Mouse (Mus musculus) intestine, postnatal 0 days (tissue): Measurements from ENCODE around the gene Lca5l. TPM values are rescaled to one million over a fixed set of nuclear protein-coding genes. Genes with fewer than 3 reads are reported as not detected.
A peak's percentile ranks its signal among the peaks of the same experiment; 100 is the strongest.

ENCODE experiments used
- ATAC-seq: fragments of 200-750 bp; cut with Nextera tagmentation; 2 replicates; pipeline ENCODE4 v1.8.0; 2017; ENCODE audit warnings: mild to moderate bottlenecking, moderate TSS enrichment, moderate library complexity
- H3K27ac ChIP-seq: fragments of 300-500 bp; sonication (generic); 2 replicates; pipeline ENCODE4 v1.5.1; 2014; ENCODE audit warnings: mild to moderate bottlenecking, low read depth, low read length, moderate library complexity
- H3K27me3 ChIP-seq: fragments of 300-500 bp; sonication (generic); replicated peaks from 2 replicates; pipeline ENCODE4 v1.6.1; 2014; ENCODE audit warnings: low read length, mixed read lengths; ENCODE audit not compliant: control insufficient read depth, insufficient read depth
- H3K36me3 ChIP-seq: fragments of 300-500 bp; sonication (generic); 2 replicates; pipeline ENCODE4 v1.6.1; 2014; ENCODE audit warnings: mild to moderate bottlenecking, moderate library complexity; ENCODE audit not compliant: control insufficient read depth, insufficient read depth
- H3K4me1 ChIP-seq: fragments of 300-500 bp; sonication (generic); replicated peaks from 2 replicates; pipeline ENCODE4 v1.6.1; 2014; ENCODE audit warnings: antibody characterized with exemption, low read length, mixed read lengths; ENCODE audit not compliant: control insufficient read depth, insufficient read depth
- H3K4me2 ChIP-seq: fragments of 300-500 bp; sonication (generic); replicated peaks from 2 replicates; pipeline ENCODE4 v1.6.1; 2014; ENCODE audit warnings: low read depth, mild to moderate bottlenecking, moderate library complexity
- H3K4me3 ChIP-seq: fragments of 300-500 bp; sonication (generic); 2 replicates; pipeline ENCODE4 v1.5.1; 2014; ENCODE audit warnings: low read depth, low read length
- H3K9ac ChIP-seq: fragments of 300-500 bp; sonication (generic); 2 replicates; pipeline ENCODE4 v1.6.1; 2014; ENCODE audit warnings: mild to moderate bottlenecking, low read depth, low read length
- H3K9me3 ChIP-seq: fragments of 300-500 bp; sonication (generic); 2 replicates; pipeline ENCODE4 v1.6.1; 2016; ENCODE audit warnings: mixed run types; ENCODE audit not compliant: control insufficient read depth
- CTCF ChIP-seq: sonication (generic); IDR thresholded peaks from 2 replicates; pipeline ENCODE4 v1.5.1; 2016; ENCODE audit warnings: low read depth, mild to moderate bottlenecking, control low read depth, antibody characterized with exemption, moderate library complexity
- WGBS: fragments of 180-500 bp; shearing (Covaris S2); extraction: QIAGEN DNeasy Blood & Tissue Kit; methylation state at CpG from one replicate; pipeline ENCODE4 v1.1.7; 2014; 5-methylcytosine and 5-hydroxymethylcytosine counted together
- polyA plus RNA-seq: library from polyadenylated mRNA; unstranded; fragments of >200 nt; fragmentation: Nextera tagmentation; extraction: Ambion mirVana; gene quantifications from 2 replicates; pipeline ENCODE4 v1.2.1, GENCODE M21; 2015

The Lca5l gene
- polyA plus RNA-seq, 1 experiment from 2014 or later = 0.44 TPM

- no peaks in the 10 kb centered on the region for H3K4me1 ChIP-seq
- no peak overlapping the region for H3K27ac ChIP-seq
- H3K36me3 ChIP-seq = no peaks in the 10 kb centered on the region
- H3K4me2 ChIP-seq = no peak overlapping the region
- no peak overlapping the region for H3K9ac ChIP-seq
- no peak overlapping the region for H3K4me3 ChIP-seq
- no peaks in the 10 kb centered on the region for H3K9me3 ChIP-seq
- no peak for ATAC-seq
- H3K27me3 ChIP-seq = 0 out of 2 replicates have a peak, but pooled peaks cover 3% of the 10 kb centered on the region
- no peak for TF ChIP-seq CTCF
- 84% methylated on average over 10 of the region's 10 CpGs for WGBS
Observed at GRCm38 (mm10) chr16:96209789-96210188, 17.7 kb upstream of the Lca5l start.

DNA sequence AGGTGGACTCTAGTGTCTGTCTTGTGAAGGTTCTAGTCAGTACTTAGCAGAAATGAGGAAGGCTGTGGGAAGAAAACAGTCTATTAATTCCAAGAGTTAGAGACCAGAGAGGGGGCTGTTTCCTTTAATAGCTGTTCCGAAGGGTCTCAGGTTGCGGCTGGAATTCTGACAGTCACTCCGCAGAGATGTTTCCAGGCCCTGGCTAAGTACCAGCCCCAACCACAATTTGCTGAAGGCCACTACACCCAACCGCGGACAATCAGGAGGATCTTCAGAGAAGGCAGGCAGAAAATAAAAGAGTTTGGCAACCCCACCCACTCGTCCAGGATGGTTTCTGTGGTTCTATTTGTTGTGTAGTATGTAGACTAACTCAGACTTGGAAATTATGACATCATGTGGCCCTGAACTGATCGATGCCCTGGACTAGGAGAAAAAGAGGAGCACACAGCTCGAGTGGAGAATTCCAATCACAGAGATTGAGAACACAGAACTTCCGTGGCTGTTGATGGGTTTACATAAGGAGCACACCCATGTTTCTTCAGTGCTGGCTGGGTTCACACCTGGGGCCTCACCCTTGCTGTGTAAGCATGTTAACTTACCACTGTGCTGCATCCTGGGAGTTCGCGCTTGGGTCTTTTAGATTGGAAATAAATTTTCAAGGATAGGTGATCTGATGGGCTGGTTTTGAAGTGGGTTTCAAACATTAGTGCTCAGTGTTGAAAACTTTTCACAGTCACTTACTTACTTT, 9.6 kb upstream of the Lca5l start:
- WGBS = 65% methylated on average over 11 of the region's 11 CpGs
- Histone ChIP-seq H3K4me1 (no peaks in the 10 kb centered on the region), H3K36me3 (no peaks in the 10 kb centered on the region), H3K9me3 (no peaks in the 10 kb centered on the region), H3K27ac (no peak overlapping the region), H3K9ac (no peak overlapping the region), H3K27me3 (peaks cover 3% of the 10 kb centered on the region; the same call in 1 of the 2 replicates), H3K4me2 (no peak overlapping the region), H3K4me3 (no peak overlapping the region)
- ATAC-seq = no peak
- no peak for TF ChIP-seq CTCF

DNA sequence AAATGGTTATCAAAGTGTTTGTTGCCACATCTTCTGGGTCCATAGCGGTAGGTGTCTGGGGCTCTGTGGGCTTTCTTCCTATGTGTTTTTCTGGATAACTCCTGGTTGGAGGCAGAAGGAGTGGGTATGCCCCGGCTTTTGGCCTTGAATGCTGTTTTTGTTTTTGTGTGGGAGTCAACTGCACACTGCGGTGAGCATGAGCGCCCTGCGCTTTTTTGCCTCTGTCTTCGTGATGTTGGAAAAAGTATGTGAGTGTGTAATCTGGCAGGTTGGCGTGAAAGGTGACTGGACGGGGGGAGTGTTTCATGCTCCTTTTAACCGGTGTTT, 8.6 kb upstream of the Lca5l start:
- no peak for TF ChIP-seq CTCF
- H3K9ac ChIP-seq = no peak overlapping the region
- no peak for ATAC-seq
- no peaks in the 10 kb centered on the region for H3K9me3 ChIP-seq
- H3K4me2 ChIP-seq = peak overlapping the region; percentile 66
- H3K36me3 ChIP-seq = no peaks in the 10 kb centered on the region
- WGBS = 39% methylated on average over 9 of the region's 9 CpGs
- no peak overlapping the region for H3K27ac ChIP-seq
- H3K4me1 ChIP-seq = no peaks in the 10 kb centered on the region
- H3K4me3 ChIP-seq = no peak overlapping the region
- no peaks in the 10 kb centered on the region; the same call in 1 of the 2 replicates for H3K27me3 ChIP-seq

GRCm38 (mm10) chr16:96199913-96200701, 8.0 kb upstream of the Lca5l start, which contains the start of gene Sh3bgr:
TSS of gene Sh3bgr (plus strand) at chr16:96200450.
- 5% methylated on average over 20 of the region's 20 CpGs for WGBS
- no peaks in the 10 kb centered on the region for H3K36me3 ChIP-seq
- peak within 1 kb of the TSS; percentile 20 for H3K4me3 ChIP-seq
- no peak within 1 kb of the TSS for H3K27ac ChIP-seq
- peak within 1 kb of the TSS; percentile 66 for H3K4me2 ChIP-seq
- H3K4me1 ChIP-seq = no peaks in the 10 kb centered on the region
- no peaks in the 10 kb centered on the region for H3K9me3 ChIP-seq
- H3K27me3 ChIP-seq = no peaks in the 10 kb centered on the region; the same call in 1 of the 2 replicates
- peak; percentile 81 for ATAC-seq
- H3K9ac ChIP-seq = no peak within 1 kb of the TSS
- no peak for TF ChIP-seq CTCF

DNA sequence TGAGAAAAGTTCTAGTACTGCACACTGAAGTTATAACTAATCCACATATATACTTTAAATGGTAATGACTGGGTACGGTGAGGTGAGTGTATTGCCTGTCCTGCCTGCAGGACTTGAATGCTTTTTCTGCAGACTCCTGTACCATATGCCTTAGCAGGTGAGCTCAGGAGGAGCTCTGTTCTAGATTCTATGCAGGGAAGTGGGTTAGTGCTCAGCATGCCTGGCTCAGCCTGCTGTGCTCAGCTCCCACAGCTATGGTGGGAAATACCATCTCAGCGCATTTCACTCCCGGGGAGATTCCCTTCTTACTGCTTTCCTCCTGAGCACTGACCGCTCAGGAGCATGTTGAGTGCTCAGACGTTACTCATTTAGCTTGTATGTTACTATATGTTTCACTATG, 4.5 kb downstream of the Lca5l start:
- H3K27ac ChIP-seq = no peak overlapping the region
- no peaks in the 10 kb centered on the region; the same call in 1 of the 2 replicates for H3K36me3 ChIP-seq
- no peak for TF ChIP-seq CTCF
- no peaks in the 10 kb centered on the region for H3K9me3 ChIP-seq
- H3K4me2 ChIP-seq = no peak overlapping the region
- no peak for ATAC-seq
- whole genome bisulfite sequencing = 90% methylated on average over 5 of the region's 5 CpGs
- 0 out of 2 replicates have a peak, but pooled peaks cover 4% of the 10 kb centered on the region for H3K4me1 ChIP-seq
- H3K4me3 ChIP-seq = no peak overlapping the region
- H3K27me3 ChIP-seq = peaks cover 8% of the 10 kb centered on the region; the same call in 1 of the 2 replicates
- H3K9ac ChIP-seq = no peak overlapping the region

- Histone ChIP-seq H3K36me3 (no peaks in the 10 kb centered on the region), H3K27ac (no peak overlapping the region), H3K4me3 (no peak overlapping the region), H3K9me3 (0 out of 2 replicates have a peak, but pooled peaks cover 2% of the 10 kb centered on the region), H3K4me2 (no peak overlapping the region), H3K4me1 (no peaks in the 10 kb centered on the region), H3K9ac (no peak overlapping the region), H3K27me3 (no peaks in the 10 kb centered on the region)
- ATAC-seq = no peak
- peak; percentile 5; the same call in 1 of the 2 replicates for TF ChIP-seq CTCF
Observed at GRCm38 (mm10) chr16:96179156-96179555, 12.9 kb downstream of the Lca5l start.
